Mouse (Mus musculus): ENCODE data around the gene Nos1ap. TPM values are rescaled to one million over a fixed set of nuclear protein-coding genes. Genes with fewer than 3 reads are reported as not detected.

The Nos1ap gene
- polyA plus RNA-seq, 1 experiment from 2014 or later: 6.0 TPM

- 0 out of 2 replicates have a peak, but pooled peaks cover 3% of the 10 kb centered on the region for H3K36me3 ChIP-seq (replicated peaks; ENCODE audit: insufficient read depth, low read length)
- 87% methylated on average over 4 of the region's 4 CpGs for WGBS (ENCODE audit: insufficient replicate concordance)
- no peak for DNase-seq
Observed at GRCm38 (mm10) chr1:170530456-170530855, 59.2 kb downstream of the Nos1ap start.

DNA sequence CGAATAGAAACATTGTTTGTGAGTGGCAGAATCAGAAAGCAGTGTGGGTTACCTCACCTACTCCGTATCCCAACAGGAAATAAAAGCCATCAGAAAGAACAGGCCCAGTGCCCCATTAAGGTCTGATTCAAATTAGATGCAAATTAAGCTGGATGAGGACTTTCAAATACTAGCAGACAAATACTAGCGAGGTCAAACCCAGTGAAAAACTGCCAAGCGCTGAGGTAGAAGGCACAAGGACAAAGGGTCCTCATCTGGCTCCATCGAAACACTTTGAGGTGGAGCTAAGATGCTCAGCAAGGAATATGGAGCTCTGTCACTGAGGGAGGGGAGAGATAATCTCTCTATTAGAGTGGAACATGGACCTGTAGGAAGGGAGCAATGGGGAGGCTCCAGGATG, 66.8 kb downstream of the Nos1ap start:
- H3K27ac ChIP-seq (ENCODE audit: low read depth): no peak overlapping the region
- H3K9ac ChIP-seq (replicated peaks): no peak overlapping the region
- 0 out of 2 replicates have a peak, but pooled peaks cover 4% of the 10 kb centered on the region for H3K36me3 ChIP-seq (replicated peaks; ENCODE audit: insufficient read depth, low read length)
- no peak overlapping the region for H3K4me3 ChIP-seq (ENCODE audit: low read depth, low read length)
- TF ChIP-seq CTCF (IDR thresholded peaks at IDR 0.05; ENCODE audit: low read depth): no peak
- TF ChIP-seq EP300 (IDR thresholded peaks at IDR 0.05; ENCODE audit: low read depth): no peak
- no peaks in the 10 kb centered on the region for H3K9me3 ChIP-seq (ENCODE audit: low read length)
- 73% methylated on average over 5 of the region's 5 CpGs for WGBS (ENCODE audit: insufficient replicate concordance)
- peaks cover 17% of the 10 kb centered on the region for H3K4me1 ChIP-seq (ENCODE audit: insufficient read depth)
- DNase-seq: no peak
- H3K27me3 ChIP-seq (ENCODE audit: insufficient read depth, low read length): no peaks in the 10 kb centered on the region
- no peak overlapping the region for H3K4me2 ChIP-seq (ENCODE audit: low read depth, low read length)
- no peak for ATAC-seq

More at GRCm38 (mm10) chr1:170530456-170530855, 59.2 kb downstream of the Nos1ap start:
- ATAC-seq: no peak
- H3K4me2 ChIP-seq (ENCODE audit: low read depth, low read length): no peak overlapping the region
- peaks cover 8% of the 10 kb centered on the region for H3K4me1 ChIP-seq (ENCODE audit: insufficient read depth)
- H3K4me3 ChIP-seq (ENCODE audit: low read depth, low read length): no peak overlapping the region
- H3K9ac ChIP-seq (replicated peaks): no peak overlapping the region
- no peaks in the 10 kb centered on the region for H3K9me3 ChIP-seq (ENCODE audit: low read length)
- H3K27ac ChIP-seq (ENCODE audit: low read depth): no peak overlapping the region
- TF ChIP-seq EP300 (IDR thresholded peaks at IDR 0.05; ENCODE audit: low read depth) (no peak), CTCF (IDR thresholded peaks at IDR 0.05; ENCODE audit: low read depth) (no peak)
- H3K27me3 ChIP-seq (ENCODE audit: insufficient read depth, low read length): no peaks in the 10 kb centered on the region

GRCm38 (mm10) chr1:170521520-170522205, 68.0 kb downstream of the Nos1ap start:
- 68% methylated on average over 6 of the region's 6 CpGs for WGBS (ENCODE audit: insufficient replicate concordance)
- DNase-seq (no peak), ATAC-seq (0 out of 2 replicates have a peak, but pooled peaks have one; percentile 15)
- Histone ChIP-seq H3K4me2 (ENCODE audit: low read depth, low read length) (no peak overlapping the region), H3K27ac (ENCODE audit: low read depth) (no peak overlapping the region), H3K27me3 (ENCODE audit: insufficient read depth, low read length) (no peaks in the 10 kb centered on the region), H3K4me3 (ENCODE audit: low read depth, low read length) (no peak overlapping the region), H3K9me3 (ENCODE audit: low read length) (no peaks in the 10 kb centered on the region), H3K4me1 (ENCODE audit: insufficient read depth) (peaks cover 22% of the 10 kb centered on the region), H3K9ac (replicated peaks) (no peak overlapping the region), H3K36me3 (replicated peaks; ENCODE audit: insufficient read depth, low read length) (0 out of 2 replicates have a peak, but pooled peaks cover 4% of the 10 kb centered on the region)
- TF ChIP-seq EP300 (IDR thresholded peaks at IDR 0.05; ENCODE audit: low read depth): no peak
- TF ChIP-seq CTCF (IDR thresholded peaks at IDR 0.05; ENCODE audit: low read depth): no peak

DNA sequence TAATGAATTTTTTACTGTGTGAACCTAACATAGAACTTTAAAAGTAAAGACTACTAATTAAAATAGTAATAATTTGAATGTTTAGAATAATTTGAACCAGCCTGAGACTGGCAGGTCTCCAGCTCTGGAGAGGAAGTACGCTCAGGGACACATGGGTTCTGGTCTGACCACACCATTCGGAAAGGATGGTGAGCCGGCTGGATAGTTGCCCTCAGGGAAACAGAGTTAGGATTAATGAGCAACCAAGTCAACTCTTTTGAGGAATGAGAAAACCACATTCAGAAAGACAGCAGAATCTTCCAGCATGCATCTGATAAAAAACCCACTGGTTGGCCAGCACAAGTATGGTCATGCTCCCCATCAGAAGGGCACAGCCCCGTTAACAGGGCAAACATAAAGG, 69.5 kb downstream of the Nos1ap start:
- Histone ChIP-seq H3K27ac (ENCODE audit: low read depth) (no peak overlapping the region), H3K27me3 (ENCODE audit: insufficient read depth, low read length) (no peaks in the 10 kb centered on the region), H3K4me2 (ENCODE audit: low read depth, low read length) (no peak overlapping the region), H3K9me3 (ENCODE audit: low read length) (no peaks in the 10 kb centered on the region), H3K4me1 (ENCODE audit: insufficient read depth) (peaks cover 22% of the 10 kb centered on the region), H3K36me3 (replicated peaks; ENCODE audit: insufficient read depth, low read length) (0 out of 2 replicates have a peak, but pooled peaks cover 4% of the 10 kb centered on the region), H3K9ac (replicated peaks) (no peak overlapping the region), H3K4me3 (ENCODE audit: low read depth, low read length) (no peak overlapping the region)
- ATAC-seq (no peak), DNase-seq (no peak)
- no peak for TF ChIP-seq CTCF (IDR thresholded peaks at IDR 0.05; ENCODE audit: low read depth)
- TF ChIP-seq EP300 (IDR thresholded peaks at IDR 0.05; ENCODE audit: low read depth): no peak
- 69% methylated on average over 4 of the region's 4 CpGs for WGBS (ENCODE audit: insufficient replicate concordance)

DNA sequence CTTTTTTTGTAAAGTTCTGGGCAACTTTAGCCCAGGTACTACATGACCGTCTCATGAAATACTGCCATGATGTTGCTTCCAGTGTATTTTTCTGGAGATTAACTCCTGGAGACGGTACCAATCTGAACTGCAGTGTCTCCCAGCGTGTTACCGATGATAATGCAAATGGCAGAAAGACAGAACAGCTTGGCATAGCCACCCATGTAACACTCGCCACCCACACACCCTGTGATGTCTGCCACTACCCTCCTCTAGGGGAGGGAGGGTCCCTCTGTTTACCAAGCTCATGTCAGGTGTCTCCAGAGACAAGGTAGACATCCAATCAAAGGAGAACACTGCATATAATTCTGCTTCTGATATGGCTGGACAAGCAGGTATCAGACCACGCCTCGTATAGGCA, 70.0 kb downstream of the Nos1ap start:
- ATAC-seq: no peak
- TF ChIP-seq EP300 (IDR thresholded peaks at IDR 0.05; ENCODE audit: low read depth) (no peak), CTCF (IDR thresholded peaks at IDR 0.05; ENCODE audit: low read depth) (no peak)
- 79% methylated on average over 7 of the region's 7 CpGs for WGBS (ENCODE audit: insufficient replicate concordance)

GRCm38 (mm10) chr1:170516182-170516581, 73.5 kb downstream of the Nos1ap start:
- ATAC-seq: peak; percentile 95
- no peak overlapping the region for H3K4me2 ChIP-seq (ENCODE audit: low read depth, low read length)

More for the DNA sequence above, 70.0 kb downstream of the Nos1ap start:
- peaks cover 22% of the 10 kb centered on the region for H3K4me1 ChIP-seq (ENCODE audit: insufficient read depth)
- H3K9ac ChIP-seq (replicated peaks): no peak overlapping the region
- no peak overlapping the region for H3K4me3 ChIP-seq (ENCODE audit: low read depth, low read length)
- H3K4me2 ChIP-seq (ENCODE audit: low read depth, low read length): no peak overlapping the region
- no peaks in the 10 kb centered on the region for H3K27me3 ChIP-seq (ENCODE audit: insufficient read depth, low read length)
- 0 out of 2 replicates have a peak, but pooled peaks cover 4% of the 10 kb centered on the region for H3K36me3 ChIP-seq (replicated peaks; ENCODE audit: insufficient read depth, low read length)
- no peak overlapping the region for H3K27ac ChIP-seq (ENCODE audit: low read depth)
- no peak for DNase-seq
- H3K9me3 ChIP-seq (ENCODE audit: low read length): no peaks in the 10 kb centered on the region

More at GRCm38 (mm10) chr1:170516182-170516581, 73.5 kb downstream of the Nos1ap start:
- Histone ChIP-seq H3K4me3 (ENCODE audit: low read depth, low read length) (no peak overlapping the region), H3K9ac (replicated peaks) (no peak overlapping the region), H3K9me3 (ENCODE audit: low read length) (no peaks in the 10 kb centered on the region), H3K4me1 (ENCODE audit: insufficient read depth) (peaks cover 17% of the 10 kb centered on the region), H3K27ac (ENCODE audit: low read depth) (peak overlapping the region; percentile 70), H3K27me3 (ENCODE audit: insufficient read depth, low read length) (no peaks in the 10 kb centered on the region), H3K36me3 (replicated peaks; ENCODE audit: insufficient read depth, low read length) (0 out of 2 replicates have a peak, but pooled peaks cover 4% of the 10 kb centered on the region)
- TF ChIP-seq CTCF (IDR thresholded peaks at IDR 0.05; ENCODE audit: low read depth) (no peak), EP300 (IDR thresholded peaks at IDR 0.05; ENCODE audit: low read depth) (peak; percentile 77; the same call in 1 of the 2 replicates)
- WGBS (ENCODE audit: insufficient replicate concordance): 67% methylated on average over 6 of the region's 6 CpGs
- DNase-seq: peak; percentile 78

All from liver, postnatal 0 days (tissue).